Mouse (Mus musculus) spleen, adult 2 months (tissue): ENCODE measurements at regions not wholly inside any gene's neighbourhood (a gene's known extent, or its start where the extent isn't known, plus 50 kb on each side); places are given as distances from the start of the nearest gene placed in this dataset.
A peak's percentile ranks its signal among the peaks of the same experiment; 100 is the strongest.

Experiments
- DNase-seq, 2 experiments: peaks; one replicate each; pipeline versions ENCODE4 v3.0.0 to v3.0.0-alpha.2; 2012 to 2021; ENCODE audit warnings: low spot score in 2 of 2, low read depth in 1 of 2
- H3K27ac ChIP-seq: fragments of 200-500 bp; 2 replicates; pipeline ENCODE4 v1.5.1; 2012; ENCODE audit warnings: low read length, inconsistent platforms; ENCODE audit not compliant: insufficient read depth
- H3K27me3 ChIP-seq: fragments of 200-500 bp; 2 replicates; pipeline ENCODE4 v1.6.1; 2012; ENCODE audit warnings: mild to moderate bottlenecking, moderate library complexity, low read length, inconsistent platforms; ENCODE audit not compliant: control insufficient read depth, insufficient read depth
- H3K36me3 ChIP-seq: fragments of 200-500 bp; 2 replicates; pipeline ENCODE4 v1.6.1; 2012; ENCODE audit warnings: mild to moderate bottlenecking, low read length, inconsistent platforms; ENCODE audit not compliant: control insufficient read depth, insufficient read depth
- H3K4me1 ChIP-seq: fragments of 200-500 bp; 2 replicates; pipeline ENCODE4 v1.6.1; 2011; ENCODE audit warnings: inconsistent platforms; ENCODE audit not compliant: control insufficient read depth, insufficient read depth, insufficient read length
- H3K4me3 ChIP-seq: fragments of 200-500 bp; 2 replicates; pipeline ENCODE4 v1.5.1; 2011; ENCODE audit warnings: mild to moderate bottlenecking, inconsistent platforms; ENCODE audit not compliant: insufficient read depth, insufficient read length; ENCODE audit errors: extremely low read depth
- CTCF ChIP-seq: fragments of 200-500 bp; IDR thresholded peaks from 2 replicates; pipeline ENCODE4 v1.5.1; 2011; ENCODE audit warnings: mild to moderate bottlenecking, inconsistent platforms; ENCODE audit not compliant: insufficient read depth, insufficient read length, insufficient replicate concordance; ENCODE audit errors: extremely low read depth
- POLR2A ChIP-seq: fragments of 200-500 bp; IDR thresholded peaks from 2 replicates; pipeline ENCODE4 v1.6.1; 2011; ENCODE audit warnings: low read depth, low read length, inconsistent platforms
- WGBS: fragments of 180-500 bp; shearing (Covaris S2); methylation state at CpG from one replicate; pipeline ENCODE4 v1.1.7; 2018; 5-methylcytosine and 5-hydroxymethylcytosine counted together

DNA sequence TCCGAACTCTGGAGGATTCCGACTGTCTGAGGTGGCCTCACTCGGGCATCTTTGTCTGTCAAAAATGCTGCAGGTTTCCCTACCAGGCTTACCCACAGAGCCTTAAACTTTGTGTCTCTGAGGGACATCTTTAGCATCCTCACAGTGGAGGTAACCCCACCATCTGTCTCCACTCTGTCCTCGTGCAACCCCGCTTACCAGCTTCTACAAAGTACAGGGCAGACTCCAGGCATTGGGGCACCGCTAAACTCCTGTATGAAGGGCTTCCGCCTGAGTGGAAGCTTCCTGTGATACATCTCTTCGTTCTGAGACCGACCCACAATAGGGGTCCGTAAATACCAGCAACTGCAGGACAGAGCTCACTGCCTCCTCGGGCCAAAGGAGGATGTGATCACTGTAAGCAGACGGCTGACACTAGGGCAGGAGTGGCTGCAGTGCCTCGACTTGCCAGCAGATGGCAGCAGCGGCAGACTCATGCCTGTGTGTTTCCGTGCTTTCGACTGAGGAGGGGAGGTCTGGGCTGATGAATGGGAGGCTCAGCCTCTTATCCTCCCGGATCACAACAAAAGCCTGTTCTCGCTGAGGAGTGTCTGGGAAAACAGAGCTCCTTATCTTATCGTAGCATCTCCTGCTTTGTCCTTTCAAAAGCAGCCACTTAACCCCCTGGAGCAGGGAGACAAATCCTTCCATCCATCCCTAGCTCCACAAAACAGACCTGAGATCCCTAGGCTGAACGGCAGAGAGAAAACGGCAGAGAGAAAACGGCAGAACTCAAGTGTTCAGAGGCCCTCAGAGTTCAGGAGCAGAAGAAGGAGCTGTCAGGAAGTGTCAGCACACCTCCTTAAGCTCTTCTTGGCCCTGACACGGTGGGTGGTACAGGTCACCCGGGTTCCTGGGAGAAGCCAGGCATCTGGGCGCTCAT, 78.1 kb upstream of the Prok2 start:
- TF ChIP-seq POLR2A (no peak), CTCF (peak; percentile 99)
- 34% methylated on average over 25 of the region's 25 CpGs for WGBS
- DNase-seq = peak; percentile 9 to 71

DNA sequence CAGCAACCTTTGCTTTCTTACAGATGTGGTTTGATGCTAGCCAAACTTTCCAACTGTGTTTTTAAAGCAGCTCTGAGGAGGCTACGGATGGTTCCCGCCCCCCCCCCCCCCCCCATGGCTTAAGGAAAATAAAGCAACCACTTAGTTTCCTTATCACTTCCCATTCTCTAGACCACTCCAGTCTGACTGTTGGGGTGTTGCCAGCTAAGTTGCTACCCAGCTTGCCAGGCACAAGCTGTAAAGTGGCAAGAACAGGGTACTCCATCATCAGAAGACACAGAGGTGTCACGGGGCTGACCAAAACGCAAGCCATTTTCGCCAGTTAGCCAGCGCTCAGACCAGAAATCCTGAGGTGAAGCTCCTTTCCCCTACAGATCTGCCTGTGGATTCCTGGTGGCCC, 74.7 kb upstream of the Prok2 start:
- 49% methylated on average over 6 of the region's 6 CpGs for WGBS
- Histone ChIP-seq H3K36me3 (no peaks in the 10 kb centered on the region), H3K27ac (no peak overlapping the region), H3K4me1 (no peaks in the 10 kb centered on the region), H3K4me3 (no peak overlapping the region), H3K27me3 (no peaks in the 10 kb centered on the region)
- DNase-seq = no peak
- TF ChIP-seq CTCF = no peak
- TF ChIP-seq POLR2A = no peak

More for the DNA sequence above, 78.1 kb upstream of the Prok2 start:
- Histone ChIP-seq H3K36me3 (no peaks in the 10 kb centered on the region), H3K4me1 (no peaks in the 10 kb centered on the region), H3K4me3 (no peak overlapping the region), H3K27me3 (no peaks in the 10 kb centered on the region), H3K27ac (no peak overlapping the region)

DNA sequence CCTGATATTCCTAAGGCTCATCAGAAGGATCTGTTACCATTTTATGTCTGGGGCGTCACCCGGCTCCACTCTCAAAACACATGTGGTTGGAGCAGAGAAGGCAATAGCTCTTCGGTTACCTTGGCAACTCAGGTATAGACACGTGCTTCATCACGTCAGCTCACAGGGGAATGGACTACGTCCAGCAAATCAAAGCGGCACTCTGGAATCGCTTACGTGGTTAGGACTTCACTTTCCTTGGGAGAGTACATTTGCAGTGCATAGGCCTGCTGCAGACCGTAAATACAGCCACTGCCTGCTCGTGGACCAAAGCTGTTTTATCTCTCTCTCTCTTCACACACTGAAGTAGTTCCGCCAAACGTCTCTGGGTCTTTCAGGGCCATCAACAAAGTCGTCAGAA, 74.1 kb upstream of the Prok2 start:
- Histone ChIP-seq H3K27ac (no peak overlapping the region), H3K4me3 (no peak overlapping the region), H3K36me3 (no peaks in the 10 kb centered on the region), H3K27me3 (no peaks in the 10 kb centered on the region), H3K4me1 (no peaks in the 10 kb centered on the region)
- DNase-seq = no peak
- TF ChIP-seq CTCF (no peak), POLR2A (no peak)
- 75% methylated on average over 14 of the region's 14 CpGs for WGBS

- no peak for DNase-seq
- 77% methylated on average over 12 of the region's 12 CpGs for WGBS
- Histone ChIP-seq H3K4me1 (no peaks in the 10 kb centered on the region), H3K36me3 (no peaks in the 10 kb centered on the region), H3K27me3 (no peaks in the 10 kb centered on the region), H3K27ac (no peak overlapping the region), H3K4me3 (no peak overlapping the region)
- TF ChIP-seq POLR2A (no peak), CTCF (no peak)
Observed at GRCm38 (mm10) chr6:99796390-99796789, 70.2 kb upstream of the Prok2 start.

DNA sequence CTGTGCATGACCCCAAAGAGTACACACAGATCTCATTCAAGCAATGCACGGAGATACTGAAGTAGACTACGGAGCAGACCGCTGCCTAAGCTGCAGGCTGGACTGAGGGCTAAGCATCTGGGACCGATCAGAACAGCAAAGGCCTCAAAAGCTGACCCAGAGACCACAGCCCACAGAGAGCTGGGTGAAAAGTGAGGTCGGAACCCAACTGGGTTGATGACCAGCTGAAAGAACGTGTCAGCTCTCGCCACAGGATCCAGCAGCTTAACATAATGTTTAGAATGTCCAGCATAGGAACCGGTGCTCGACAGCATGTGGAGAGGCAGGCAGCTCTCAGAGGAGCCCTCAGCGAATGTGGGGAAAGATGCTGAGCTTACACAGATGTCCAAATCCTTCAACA, 67.4 kb upstream of the Prok2 start:
- no peak for DNase-seq
- no peaks in the 10 kb centered on the region for H3K27me3 ChIP-seq
- H3K27ac ChIP-seq = no peak overlapping the region
- no peak overlapping the region for H3K4me3 ChIP-seq
- TF ChIP-seq POLR2A = no peak
- TF ChIP-seq CTCF = no peak
- WGBS = 88% methylated on average over 10 of the region's 10 CpGs
- H3K4me1 ChIP-seq = no peaks in the 10 kb centered on the region
- H3K36me3 ChIP-seq = no peaks in the 10 kb centered on the region

DNA sequence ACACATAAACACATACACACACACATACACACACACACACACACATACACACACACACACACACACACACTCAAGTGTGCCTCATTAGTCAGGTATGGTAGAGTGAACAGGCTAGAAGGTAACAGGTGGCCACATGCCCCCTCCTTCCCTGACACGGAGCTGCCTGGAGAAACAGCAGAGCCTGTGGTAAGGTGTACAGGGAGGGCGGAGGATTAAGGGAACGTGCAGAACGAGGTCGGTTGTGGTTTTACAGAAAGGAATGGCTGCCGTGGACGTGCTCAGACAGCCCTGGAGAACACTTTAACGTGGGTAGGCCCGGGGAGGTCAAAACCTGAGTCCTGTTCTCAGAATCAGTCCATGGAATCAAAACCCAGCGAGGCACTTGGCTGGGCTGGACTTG, 66.2 kb upstream of the Prok2 start:
- TF ChIP-seq POLR2A = no peak
- TF ChIP-seq CTCF = no peak
- no peaks in the 10 kb centered on the region for H3K36me3 ChIP-seq
- WGBS = 79% methylated on average over 10 of the region's 10 CpGs
- H3K27me3 ChIP-seq = no peaks in the 10 kb centered on the region
- H3K4me3 ChIP-seq = no peak overlapping the region
- no peaks in the 10 kb centered on the region for H3K4me1 ChIP-seq
- no peak for DNase-seq
- no peak overlapping the region for H3K27ac ChIP-seq

- 88% methylated on average over 7 of the region's 7 CpGs for WGBS
- H3K4me1 ChIP-seq = 0 out of 2 replicates have a peak, but pooled peaks cover 3% of the 10 kb centered on the region
- TF ChIP-seq POLR2A = no peak
- no peak for TF ChIP-seq CTCF
- H3K27me3 ChIP-seq = no peaks in the 10 kb centered on the region
- no peaks in the 10 kb centered on the region for H3K36me3 ChIP-seq
- no peak overlapping the region for H3K4me3 ChIP-seq
- H3K27ac ChIP-seq = no peak overlapping the region
- no peak for DNase-seq
Observed at GRCm38 (mm10) chr6:99786977-99787376, 60.8 kb upstream of the Prok2 start.
